Mouse (Mus musculus): ENCODE results near the gene Dkkl1.

Dkkl1 gene

GRCm38 (mm10) chr7:45231192-45231591 lies 19.2 kb upstream of the Dkkl1 start:
- no peak for ATAC-seq (ENCODE audit: insufficient number of reproducible peaks, low FRiP score, low TSS enrichment)

- ATAC-seq (ENCODE audit: insufficient number of reproducible peaks, low FRiP score, low TSS enrichment), result no peak
Measured at GRCm38 (mm10) chr7:45229459-45230203, 17.7 kb upstream of the Dkkl1 start.

- no peak for ATAC-seq (ENCODE audit: insufficient number of reproducible peaks, low FRiP score, low TSS enrichment)
Measured at GRCm38 (mm10) chr7:45229046-45229445, 17.1 kb upstream of the Dkkl1 start.

GRCm38 (mm10) chr7:45228548-45228947 lies 16.6 kb upstream of the Dkkl1 start:
- ATAC-seq (ENCODE audit: insufficient number of reproducible peaks, low FRiP score, low TSS enrichment), result no peak

- no peak for ATAC-seq (ENCODE audit: insufficient number of reproducible peaks, low FRiP score, low TSS enrichment)
Measured at GRCm38 (mm10) chr7:45226421-45226820, 14.5 kb upstream of the Dkkl1 start.

GRCm38 (mm10) chr7:45224826-45225225 lies 12.9 kb upstream of the Dkkl1 start:
- ATAC-seq (ENCODE audit: insufficient number of reproducible peaks, low FRiP score, low TSS enrichment), result no peak

- ATAC-seq (ENCODE audit: insufficient number of reproducible peaks, low FRiP score, low TSS enrichment), result no peak
Measured at GRCm38 (mm10) chr7:45221680-45222079, 9.7 kb upstream of the Dkkl1 start.

- no peak for ATAC-seq (ENCODE audit: insufficient number of reproducible peaks, low FRiP score, low TSS enrichment)
Measured at GRCm38 (mm10) chr7:45216442-45217183, 4.7 kb upstream of the Dkkl1 start.

- ATAC-seq (ENCODE audit: insufficient number of reproducible peaks, low FRiP score, low TSS enrichment), result no peak
Measured at GRCm38 (mm10) chr7:45215673-45216441, 3.9 kb upstream of the Dkkl1 start, which contains the start of gene Tead2. Gene Tead2, plus strand, starts transcription at chr7:45215753.

- ATAC-seq (ENCODE audit: insufficient number of reproducible peaks, low FRiP score, low TSS enrichment), result no peak
Measured at GRCm38 (mm10) chr7:45213708-45214107, 1.8 kb upstream of the Dkkl1 start.

GRCm38 (mm10) chr7:45212356-45212755 lies 409 bp upstream of the Dkkl1 start:
- no peak for ATAC-seq (ENCODE audit: insufficient number of reproducible peaks, low FRiP score, low TSS enrichment)

GRCm38 (mm10) chr7:45211070-45211469 lies 877 bp downstream of the Dkkl1 start:
- ATAC-seq (ENCODE audit: insufficient number of reproducible peaks, low FRiP score, low TSS enrichment), result no peak

GRCm38 (mm10) chr7:45208260-45208659 lies 3.7 kb downstream of the Dkkl1 start:
- ATAC-seq (ENCODE audit: insufficient number of reproducible peaks, low FRiP score, low TSS enrichment), result no peak

GRCm38 (mm10) chr7:45204380-45205143 lies 7.4 kb downstream of the Dkkl1 start, which contains the start of gene Ccdc155:
Gene Ccdc155, minus strand, starts transcription at chr7:45204892.
- ATAC-seq (ENCODE audit: insufficient number of reproducible peaks, low FRiP score, low TSS enrichment), result peak; percentile 93

- ATAC-seq (ENCODE audit: insufficient number of reproducible peaks, low FRiP score, low TSS enrichment), result no peak
Measured at GRCm38 (mm10) chr7:45202654-45203053, 9.3 kb downstream of the Dkkl1 start.

GRCm38 (mm10) chr7:45198961-45199360 lies 13.0 kb downstream of the Dkkl1 start:
- no peak for ATAC-seq (ENCODE audit: insufficient number of reproducible peaks, low FRiP score, low TSS enrichment)

GRCm38 (mm10) chr7:45198435-45198834 lies 13.5 kb downstream of the Dkkl1 start:
- peak; percentile 49; the same call in 1 of the 2 replicates for ATAC-seq (ENCODE audit: insufficient number of reproducible peaks, low FRiP score, low TSS enrichment)

- ATAC-seq (ENCODE audit: insufficient number of reproducible peaks, low FRiP score, low TSS enrichment), result no peak
Measured at GRCm38 (mm10) chr7:45196994-45197393, 15.0 kb downstream of the Dkkl1 start.

GRCm38 (mm10) chr7:45196176-45196535 lies 15.8 kb downstream of the Dkkl1 start:
- no peak for ATAC-seq (ENCODE audit: insufficient number of reproducible peaks, low FRiP score, low TSS enrichment)
